Mouse (Mus musculus) hindbrain, embryonic 16.5 days (tissue): ENCODE measurements around the gene Gm28044. TPM values are rescaled to one million over a fixed set of nuclear protein-coding genes. Genes with fewer than 3 reads are reported as not detected.
A peak's percentile ranks its signal among the peaks of the same experiment; 100 is the strongest.
"Not testable (repeated sequence)": the region's sequence is repeated elsewhere in the genome, so short reads cannot be mapped to it uniquely, and the experiment has no call there.

Experiments used
- ATAC-seq: fragments of 200-750 bp; cut with Nextera tagmentation; 2 replicates; pipeline ENCODE4 v1.8.0; 2017; ENCODE audit warnings: moderate TSS enrichment, moderate library complexity
- H3K27ac ChIP-seq: fragments of 300-500 bp; sonication (generic); 2 replicates; pipeline ENCODE4 v1.5.1; 2014; ENCODE audit warnings: low read depth, mild to moderate bottlenecking, control low read depth, low read length, moderate library complexity
- H3K27me3 ChIP-seq: fragments of 300-500 bp; sonication (generic); replicated peaks from 2 replicates; pipeline ENCODE4 v1.6.1; 2014; ENCODE audit warnings: low read length; ENCODE audit not compliant: control insufficient read depth, insufficient read depth
- H3K36me3 ChIP-seq: fragments of 300-500 bp; sonication (generic); 2 replicates; pipeline ENCODE4 v1.6.1; 2014; ENCODE audit warnings: mild to moderate bottlenecking, low read length, moderate library complexity, mixed read lengths; ENCODE audit not compliant: control insufficient read depth, insufficient read depth
- H3K4me1 ChIP-seq: fragments of 300-500 bp; sonication (generic); 2 replicates; pipeline ENCODE4 v1.6.1; 2014; ENCODE audit warnings: low read depth, low read length; ENCODE audit not compliant: control insufficient read depth, insufficient read depth
- H3K4me2 ChIP-seq: fragments of 300-500 bp; sonication (generic); 2 replicates; pipeline ENCODE4 v1.6.1; 2014; ENCODE audit warnings: mild to moderate bottlenecking, low read length, control low read depth, moderate library complexity
- H3K4me3 ChIP-seq: fragments of 300-500 bp; sonication (generic); 2 replicates; pipeline ENCODE4 v1.5.1; 2014; ENCODE audit warnings: mild to moderate bottlenecking, low read length, control low read depth, moderate library complexity
- H3K9ac ChIP-seq: fragments of 300-500 bp; sonication (generic); 2 replicates; pipeline ENCODE4 v1.6.1; 2014; ENCODE audit warnings: low read depth, mild to moderate bottlenecking, control low read depth, low read length, moderate library complexity
- H3K9me3 ChIP-seq: fragments of 300-500 bp; sonication (generic); 2 replicates; pipeline ENCODE4 v1.6.1; 2014; ENCODE audit warnings: mild to moderate bottlenecking, low read length, moderate library complexity; ENCODE audit not compliant: control insufficient read depth
- WGBS: fragments of 180-500 bp; shearing (Covaris S2); extraction: QIAGEN DNeasy Blood & Tissue Kit; methylation state at CpG from one replicate; pipeline ENCODE4 v1.1.7; 2014; 5-methylcytosine and 5-hydroxymethylcytosine counted together
- polyA plus RNA-seq: library from polyadenylated mRNA; unstranded; fragments of >200 nt; fragmentation: Nextera tagmentation; extraction: Ambion mirVana; gene quantifications from 2 replicates; pipeline ENCODE4 v1.2.1, GENCODE M21; 2015

Gene Gm28044
- polyA plus RNA-seq, 1 experiment from 2014 or later, result not detected

- peak overlapping the region; percentile 82 for H3K4me2 ChIP-seq
- peak overlapping the region; percentile 49 for H3K4me3 ChIP-seq
- no peaks in the 10 kb centered on the region for H3K27me3 ChIP-seq
- H3K27ac ChIP-seq, result peak overlapping the region; percentile 46
- H3K9me3 ChIP-seq, result no peaks in the 10 kb centered on the region
- H3K4me1 ChIP-seq, result peaks cover 6% of the 10 kb centered on the region
- H3K9ac ChIP-seq, result peak overlapping the region; percentile 47
- H3K36me3 ChIP-seq, result no peaks in the 10 kb centered on the region
- peak; percentile 63 for ATAC-seq
- 30% methylated on average over 5 of the region's 5 CpGs for WGBS
These were observed 53.6 kb downstream of the Gm28044 start for GRCm38 (mm10) chr13:67306718-67307117.

- H3K4me3 ChIP-seq, result peak within 1 kb of the TSS; percentile 49
- no peaks in the 10 kb centered on the region for H3K9me3 ChIP-seq
- H3K27me3 ChIP-seq, result no peaks in the 10 kb centered on the region
- no peaks in the 10 kb centered on the region for H3K36me3 ChIP-seq
- ATAC-seq, result peak; percentile 99
- H3K9ac ChIP-seq, result peak within 1 kb of the TSS; percentile 67
- H3K4me2 ChIP-seq, result peak within 1 kb of the TSS; percentile 82
- H3K27ac ChIP-seq, result peak within 1 kb of the TSS; percentile 46
- 9% methylated on average over 16 of the region's 16 CpGs for WGBS
- H3K4me1 ChIP-seq, result peaks cover 6% of the 10 kb centered on the region
These were observed 54.3 kb downstream of the Gm28044 start, which contains the start of gene Zfp457 for GRCm38 (mm10) chr13:67305822-67306672. Gene Zfp457, minus strand, starts transcription at chr13:67306485.

- Histone ChIP-seq H3K4me1 (no peaks in the 10 kb centered on the region), H3K4me3 (no peak within 1 kb of the TSS; the same call in 1 of the 2 replicates), H3K27ac (no peak within 1 kb of the TSS), H3K27me3 (no peaks in the 10 kb centered on the region), H3K9ac (no peak within 1 kb of the TSS), H3K9me3 (no peaks in the 10 kb centered on the region), H3K4me2 (no peak within 1 kb of the TSS; the same call in 1 of the 2 replicates), H3K36me3 (no peaks in the 10 kb centered on the region)
- WGBS, result 42% methylated on average over 7 of the region's 7 CpGs
- peak; percentile 76 for ATAC-seq
These were observed 82.0 kb downstream of the Gm28044 start, which contains the start of gene Zfp458 for GRCm38 (mm10) chr13:67278314-67278713. Gene Zfp458, minus strand, starts transcription at chr13:67278466.

- peak; percentile 66 for ATAC-seq
- not testable (repeated sequence) for H3K36me3 ChIP-seq, H3K9me3 ChIP-seq, H3K27me3 ChIP-seq, H3K4me1 ChIP-seq
- H3K4me2 ChIP-seq, result peak overlapping the region; percentile 80
- peak overlapping the region; percentile 79 for H3K4me3 ChIP-seq
- H3K9ac ChIP-seq, result peak overlapping the region; percentile 79
- WGBS, result 48% methylated on average over 8 of the region's 9 CpGs
- peak overlapping the region; percentile 64; the same call in 1 of the 2 replicates for H3K27ac ChIP-seq
These were observed 90.8 kb downstream of the Gm28044 start for GRCm38 (mm10) chr13:67269383-67270065.

GRCm38 (mm10) chr13:67268568-67269369, 91.6 kb downstream of the Gm28044 start:
- peak overlapping the region; percentile 79 for H3K4me3 ChIP-seq
- ATAC-seq, result peak; percentile 100
- peak overlapping the region; percentile 64; the same call in 1 of the 2 replicates for H3K27ac ChIP-seq
- H3K36me3 ChIP-seq, result peaks cover 3% of the 10 kb centered on the region; the same call in 1 of the 2 replicates
- no peaks in the 10 kb centered on the region for H3K27me3 ChIP-seq
- peak overlapping the region; percentile 79 for H3K9ac ChIP-seq
- no peaks in the 10 kb centered on the region; the same call in 1 of the 2 replicates for H3K4me1 ChIP-seq
- H3K9me3 ChIP-seq, result peaks cover 3% of the 10 kb centered on the region; the same call in 1 of the 2 replicates
- peak overlapping the region; percentile 80 for H3K4me2 ChIP-seq
- WGBS, result 9% methylated on average over 18 of the region's 18 CpGs

Other genes starting within 250 kb of the Gm28044 start
- gene Rslcan18, start 244.3 kb downstream of the Gm28044 start, polyA plus RNA-seq, result 0.12 and 0.19 TPM in 2 replicates
- gene Zfp759, start 238.9 kb downstream of the Gm28044 start, polyA plus RNA-seq, result 4.6 and 5.0 TPM in 2 replicates
- gene Rsl1, start 187.4 kb downstream of the Gm28044 start, polyA plus RNA-seq, result 6.3 and 6.4 TPM in 2 replicates
- gene Zfp455, start 166.0 kb downstream of the Gm28044 start, polyA plus RNA-seq, result 2.2 and 2.6 TPM in 2 replicates
- 4.4 and 5.5 TPM in 2 replicates for gene Zfp458, start 82.1 kb downstream of the Gm28044 start, polyA plus RNA-seq
- 1.0 and 1.1 TPM in 2 replicates for gene Zfp457, start 54.1 kb downstream of the Gm28044 start, polyA plus RNA-seq
- 1.4 and 1.5 TPM in 2 replicates for gene Zfp595, start 28.0 kb downstream of the Gm28044 start, polyA plus RNA-seq
- gene Zfp953, start 69 bp upstream of the Gm28044 start, polyA plus RNA-seq, result 0.58 and 0.60 TPM in 2 replicates
- not detected in 2 replicates for gene Gm28041, start 15.2 kb upstream of the Gm28044 start, polyA plus RNA-seq
- 0.72 and 0.78 TPM in 2 replicates for gene Zfp456, start 15.3 kb upstream of the Gm28044 start, polyA plus RNA-seq
- gene Zfp429, start 39.3 kb upstream of the Gm28044 start, polyA plus RNA-seq, result 4.2 and 6.5 TPM in 2 replicates
- 1.8 TPM in 2 replicates for gene Zfp459, start 60.9 kb upstream of the Gm28044 start, polyA plus RNA-seq
- 5.7 and 7.1 TPM in 2 replicates for gene Zfp874a, start 91.1 kb upstream of the Gm28044 start, polyA plus RNA-seq
- gene Zfp874b, start 123.7 kb upstream of the Gm28044 start, polyA plus RNA-seq, result 3.2 and 3.3 TPM in 2 replicates
- gene Zfp58, start 140.0 kb upstream of the Gm28044 start, polyA plus RNA-seq, result 9.8 and 10.5 TPM in 2 replicates
- gene Gm26965, start 165.6 kb upstream of the Gm28044 start, polyA plus RNA-seq, result 0.16 TPM in 1 of 2 replicates, not detected in the other
- 32.6 and 37.6 TPM in 2 replicates for gene Zfp87, start 165.6 kb upstream of the Gm28044 start, polyA plus RNA-seq
- gene Zfp748, start 193.3 kb upstream of the Gm28044 start, polyA plus RNA-seq, result 12.3 and 13.6 TPM in 2 replicates
- 4.4 and 4.9 TPM in 2 replicates for gene Zfp729b, start 249.2 kb upstream of the Gm28044 start, polyA plus RNA-seq